Mouse (Mus musculus) mature B cell (primary cell): ENCODE results near the gene Anxa11.
"Not testable (repeated sequence)": the region's sequence is repeated elsewhere in the genome, so short reads cannot be mapped to it uniquely, and the experiment has no call there.

ENCODE experiments used
- in situ Hi-C: fragments of 300-500 bp; cut with MboI; formaldehyde crosslinking; loops from 2 replicates; pipeline ENCODE4 v1.14.3; 2019

Anxa11 gene

GRCm38 (mm10) chr14:25841991-25842687, at the start of gene Anxa11:
Gene Anxa11 (plus strand): TSS chr14:25842156.
- in situ Hi-C loops: no loop called here

GRCm38 (mm10) chr14:25794331-25794730, 47.6 kb upstream of the Anxa11 start:
- in situ Hi-C loops: no loop called here

GRCm38 (mm10) chr14:25795067-25795466, 46.9 kb upstream of the Anxa11 start:
- in situ Hi-C loops: no loop called here

- in situ Hi-C loops: no loop called here
These were observed 46.3 kb upstream of the Anxa11 start for GRCm38 (mm10) chr14:25795561-25796174.

GRCm38 (mm10) chr14:25796619-25797018, 45.3 kb upstream of the Anxa11 start:
- in situ Hi-C loops: no loop called here

- in situ Hi-C loops: no loop called here
These were observed 41.6 kb upstream of the Anxa11 start for GRCm38 (mm10) chr14:25800166-25800960.

- in situ Hi-C loops: no loop called here
These were observed 39.4 kb upstream of the Anxa11 start for GRCm38 (mm10) chr14:25802511-25802910.

- in situ Hi-C loops: no loop called here
These were observed 38.6 kb upstream of the Anxa11 start for GRCm38 (mm10) chr14:25803246-25803809.

- in situ Hi-C loops: no loop called here
These were observed 36.1 kb upstream of the Anxa11 start for GRCm38 (mm10) chr14:25805871-25806270.

GRCm38 (mm10) chr14:25806561-25806960, 35.4 kb upstream of the Anxa11 start:
- in situ Hi-C loops: no loop called here

GRCm38 (mm10) chr14:25811026-25811425, 30.9 kb upstream of the Anxa11 start:
- in situ Hi-C loops: not testable (repeated sequence)

GRCm38 (mm10) chr14:25814140-25814539, 27.8 kb upstream of the Anxa11 start:
- in situ Hi-C loops: no loop called here

GRCm38 (mm10) chr14:25816416-25816815, 25.5 kb upstream of the Anxa11 start:
- in situ Hi-C loops: no loop called here

- in situ Hi-C loops: no loop called here
These were observed 19.4 kb upstream of the Anxa11 start for GRCm38 (mm10) chr14:25822584-25822983.

GRCm38 (mm10) chr14:25824995-25825394, 17.0 kb upstream of the Anxa11 start:
- in situ Hi-C loops: no loop called here

GRCm38 (mm10) chr14:25825880-25826626, 15.9 kb upstream of the Anxa11 start:
- in situ Hi-C loops: no loop called here

- in situ Hi-C loops: no loop called here
These were observed 15.1 kb upstream of the Anxa11 start for GRCm38 (mm10) chr14:25826866-25827265.

GRCm38 (mm10) chr14:25831332-25831731, 10.6 kb upstream of the Anxa11 start:
- in situ Hi-C loops: no loop called here

GRCm38 (mm10) chr14:25832301-25832700, 9.7 kb upstream of the Anxa11 start:
- in situ Hi-C loops: no loop called here

- in situ Hi-C loops: no loop called here
These were observed 3.5 kb upstream of the Anxa11 start for GRCm38 (mm10) chr14:25838411-25838810.

GRCm38 (mm10) chr14:25839791-25840190, 2.2 kb upstream of the Anxa11 start:
- in situ Hi-C loops: no loop called here

- in situ Hi-C loops: no loop called here
These were observed 995 bp upstream of the Anxa11 start for GRCm38 (mm10) chr14:25840961-25841360.
